Mouse (Mus musculus): ENCODE measurements around the gene Bcl10. TPM values are rescaled to one million over a fixed set of nuclear protein-coding genes. Genes with fewer than 3 reads are reported as not detected.
"Not testable (repeated sequence)": the region's sequence is repeated elsewhere in the genome, so short reads cannot be mapped to it uniquely, and the experiment has no call there.

The Bcl10 gene
- polyA plus RNA-seq, 1 experiment from 2014 or later: 38.2 TPM

DNA sequence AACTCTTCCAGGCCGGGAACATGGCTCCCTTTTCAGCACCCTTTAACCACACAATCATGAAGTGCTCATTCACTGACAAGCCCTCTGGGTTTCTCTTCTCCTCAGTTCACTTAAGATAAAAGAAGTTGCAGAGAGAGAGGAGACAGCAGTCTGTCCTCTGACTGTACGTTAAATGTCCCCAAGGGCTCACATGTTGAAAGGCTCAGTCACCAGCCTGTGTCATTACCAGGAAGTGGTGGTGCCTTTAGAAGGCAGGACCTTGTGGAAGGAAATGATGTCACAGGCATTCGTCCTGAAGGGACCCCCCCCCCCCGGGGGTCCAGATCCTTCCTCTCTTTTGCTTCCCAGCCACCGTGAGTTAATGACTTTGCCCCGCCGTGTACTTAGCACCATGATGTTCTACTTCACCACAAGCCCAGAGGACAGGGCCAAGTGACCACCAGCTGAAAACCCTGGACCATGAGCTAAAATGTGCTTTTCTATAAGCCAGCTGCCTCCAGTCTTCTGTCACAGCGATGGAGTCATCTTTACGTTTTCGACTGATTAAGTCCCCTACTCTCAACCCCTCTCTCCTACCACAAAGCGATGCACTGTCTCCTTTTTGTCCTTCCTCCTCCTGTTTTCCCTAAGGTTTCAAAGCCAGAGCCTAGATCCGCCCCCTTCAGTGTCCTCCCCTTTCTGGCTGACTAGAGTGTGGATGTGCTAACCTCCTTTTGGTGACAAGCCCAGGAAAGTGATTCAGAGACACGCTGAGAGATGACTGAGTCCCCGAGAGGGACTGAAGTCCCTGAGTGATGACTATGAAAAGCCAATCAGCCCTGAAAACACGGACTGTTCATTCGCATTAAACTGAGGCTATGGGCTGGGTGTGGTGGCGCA is 28.9 kb downstream of the Bcl10 start:
- Histone ChIP-seq H3K4me1 (replicated peaks) (peaks cover 33% of the 10 kb centered on the region), H3K9me3 (replicated peaks) (no peaks in the 10 kb centered on the region), H3K9ac (no peak overlapping the region), H3K36me3 (no peaks in the 10 kb centered on the region), H3K4me2 (no peak overlapping the region), H3K27ac (peak overlapping the region; percentile 45), H3K27me3 (no peaks in the 10 kb centered on the region), H3K4me3 (no peak overlapping the region)
- ATAC-seq (replicated peaks; ENCODE audit: insufficient number of reproducible peaks, insufficient read depth, low FRiP score, low read depth): peak; percentile 33; the same call in 1 of the 2 replicates
- 51% methylated on average over 17 of the region's 17 CpGs for WGBS

DNA sequence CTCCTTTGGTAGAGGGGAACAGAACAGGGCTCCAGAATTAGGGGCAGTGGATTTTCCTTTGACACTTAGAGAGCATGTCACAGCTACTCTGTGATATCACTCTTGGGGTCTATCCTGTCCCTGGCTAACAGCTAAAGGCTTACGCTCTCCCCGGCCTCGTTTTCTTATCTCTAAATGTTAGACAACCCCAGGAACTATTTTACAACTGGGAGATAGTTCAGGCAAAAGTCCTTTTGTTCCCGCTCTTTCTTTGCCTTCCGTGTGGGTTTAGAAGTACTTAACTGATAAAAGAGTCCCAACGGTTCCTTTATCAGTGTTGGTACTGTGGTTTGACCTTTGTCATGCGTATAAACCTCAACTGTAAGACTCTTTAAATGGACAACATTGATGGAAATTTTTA is 30.3 kb downstream of the Bcl10 start:
- Histone ChIP-seq H3K4me3 (no peak overlapping the region), H3K4me1 (replicated peaks) (peaks cover 24% of the 10 kb centered on the region), H3K27ac (peak overlapping the region; percentile 31), H3K9me3 (replicated peaks) (no peaks in the 10 kb centered on the region), H3K9ac (no peak overlapping the region), H3K36me3 (no peaks in the 10 kb centered on the region), H3K27me3 (no peaks in the 10 kb centered on the region), H3K4me2 (no peak overlapping the region)
- no peak for ATAC-seq (replicated peaks; ENCODE audit: insufficient number of reproducible peaks, insufficient read depth, low FRiP score, low read depth)
- 23% methylated on average over 7 of the region's 7 CpGs for WGBS

DNA sequence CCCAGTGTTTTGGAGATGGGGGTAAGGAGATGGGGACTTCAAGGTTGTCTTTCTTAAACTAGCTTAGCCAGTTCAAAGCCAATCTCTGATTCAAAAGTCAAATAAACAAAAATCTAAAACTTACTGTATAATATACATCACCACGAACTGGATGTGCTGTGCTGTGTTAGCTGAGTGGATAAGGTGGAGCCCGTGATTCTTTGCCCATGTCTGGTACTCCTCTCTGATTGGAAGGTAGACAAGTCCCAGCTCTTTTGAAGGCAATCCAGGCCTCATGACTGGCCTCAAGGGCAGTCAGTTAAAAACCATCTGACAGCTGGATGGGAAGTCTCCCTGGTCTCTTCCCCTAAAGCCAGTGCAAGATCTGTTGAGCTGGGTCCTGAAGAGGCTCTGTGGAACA is 30.8 kb downstream of the Bcl10 start:
- H3K9me3 ChIP-seq (replicated peaks): 0 out of 2 replicates have a peak, but pooled peaks cover 3% of the 10 kb centered on the region
- H3K27ac ChIP-seq: no peak overlapping the region
- no peak overlapping the region for H3K9ac ChIP-seq
- no peak for ATAC-seq (replicated peaks; ENCODE audit: insufficient number of reproducible peaks, insufficient read depth, low FRiP score, low read depth)
- no peaks in the 10 kb centered on the region for H3K27me3 ChIP-seq
- peaks cover 24% of the 10 kb centered on the region for H3K4me1 ChIP-seq (replicated peaks)
- no peak overlapping the region for H3K4me3 ChIP-seq
- 75% methylated on average over 2 of the region's 2 CpGs for WGBS
- no peaks in the 10 kb centered on the region for H3K36me3 ChIP-seq
- no peak overlapping the region for H3K4me2 ChIP-seq

GRCm38 (mm10) chr3:145959824-145960223 is 37.2 kb downstream of the Bcl10 start:
- ATAC-seq (replicated peaks; ENCODE audit: insufficient number of reproducible peaks, insufficient read depth, low FRiP score, low read depth): no peak
- Histone ChIP-seq H3K27ac (peak overlapping the region; percentile 65), H3K36me3 (no peaks in the 10 kb centered on the region), H3K9me3 (replicated peaks) (0 out of 2 replicates have a peak, but pooled peaks cover 3% of the 10 kb centered on the region), H3K27me3 (no peaks in the 10 kb centered on the region), H3K9ac (no peak overlapping the region), H3K4me1 (replicated peaks) (peaks cover 31% of the 10 kb centered on the region), H3K4me2 (no peak overlapping the region), H3K4me3 (no peak overlapping the region)
- 13% methylated on average over 1 of the region's 1 CpGs for WGBS

- H3K4me3 ChIP-seq: no peak overlapping the region
- H3K27ac ChIP-seq: peak overlapping the region; percentile 93
- no peaks in the 10 kb centered on the region for H3K36me3 ChIP-seq
- H3K9ac ChIP-seq: no peak overlapping the region
- no peak for ATAC-seq (replicated peaks; ENCODE audit: insufficient number of reproducible peaks, insufficient read depth, low FRiP score, low read depth)
- 0 out of 2 replicates have a peak, but pooled peaks cover 3% of the 10 kb centered on the region for H3K9me3 ChIP-seq (replicated peaks)
- 39% methylated on average over 9 of the region's 9 CpGs for WGBS
- H3K27me3 ChIP-seq: no peaks in the 10 kb centered on the region
- H3K4me1 ChIP-seq (replicated peaks): peaks cover 46% of the 10 kb centered on the region
- H3K4me2 ChIP-seq: no peak overlapping the region
Measured at GRCm38 (mm10) chr3:145962411-145962810, 39.8 kb downstream of the Bcl10 start.

- 16% methylated on average over 31 of the region's 31 CpGs for WGBS
- no peaks in the 10 kb centered on the region for H3K36me3 ChIP-seq
- no peaks in the 10 kb centered on the region for H3K27me3 ChIP-seq
- H3K9me3 ChIP-seq (replicated peaks): 0 out of 2 replicates have a peak, but pooled peaks cover under 1% of the 10 kb centered on the region
- H3K4me1 ChIP-seq (replicated peaks): peaks cover 46% of the 10 kb centered on the region
- H3K4me2 ChIP-seq: peak overlapping the region; percentile 54
- peak overlapping the region; percentile 93 for H3K27ac ChIP-seq
- peak overlapping the region; percentile 24 for H3K4me3 ChIP-seq
- H3K9ac ChIP-seq: peak overlapping the region; percentile 44
- peak; percentile 51 for ATAC-seq (replicated peaks; ENCODE audit: insufficient number of reproducible peaks, insufficient read depth, low FRiP score, low read depth)
Measured at GRCm38 (mm10) chr3:145963101-145964017, 40.8 kb downstream of the Bcl10 start.

DNA sequence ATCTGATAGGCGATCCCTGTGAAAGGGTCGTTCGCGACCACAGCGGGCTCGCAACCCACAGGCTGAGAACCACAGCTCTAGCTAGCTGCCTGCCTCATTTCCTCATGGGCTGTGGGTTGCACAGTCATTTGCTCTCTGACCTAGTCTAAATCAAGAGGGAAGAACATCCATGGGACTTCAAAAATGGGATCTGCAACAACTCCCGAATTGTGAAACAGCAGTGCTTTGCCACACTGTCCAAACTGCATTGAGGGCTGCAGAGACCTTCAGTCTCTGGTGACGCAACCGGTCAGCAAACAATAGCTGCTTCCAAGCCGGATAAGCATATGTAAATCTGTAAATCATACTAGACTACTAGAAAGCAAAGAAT is 41.4 kb downstream of the Bcl10 start:
- Histone ChIP-seq H3K36me3 (no peaks in the 10 kb centered on the region), H3K9ac (peak overlapping the region; percentile 44; the same call in 1 of the 2 replicates), H3K9me3 (replicated peaks) (no peaks in the 10 kb centered on the region), H3K4me3 (no peak overlapping the region), H3K27ac (peak overlapping the region; percentile 93), H3K27me3 (no peaks in the 10 kb centered on the region), H3K4me1 (replicated peaks) (peaks cover 49% of the 10 kb centered on the region), H3K4me2 (peak overlapping the region; percentile 54)
- peak; percentile 16; the same call in 1 of the 2 replicates for ATAC-seq (replicated peaks; ENCODE audit: insufficient number of reproducible peaks, insufficient read depth, low FRiP score, low read depth)
- 21% methylated on average over 10 of the region's 10 CpGs for WGBS

DNA sequence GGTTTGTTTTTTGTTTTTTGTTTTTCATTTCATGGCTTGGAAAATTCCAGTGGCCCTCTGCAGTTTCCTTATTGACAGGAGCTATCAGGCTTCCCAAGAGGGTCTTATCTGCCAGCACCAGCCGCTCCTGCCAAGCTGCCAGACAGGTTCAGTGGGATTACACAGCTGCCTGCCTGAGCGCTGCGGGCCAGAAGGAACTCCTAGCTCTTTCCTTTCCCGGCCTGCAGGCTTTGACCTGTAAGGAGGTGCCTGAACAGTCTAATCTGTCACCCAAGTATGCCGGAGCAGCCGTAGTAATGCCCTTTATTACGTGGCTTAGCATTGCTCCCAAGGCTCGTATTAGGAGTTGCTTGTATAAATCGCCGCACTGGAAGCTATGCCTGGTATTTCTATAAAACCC is 41.9 kb downstream of the Bcl10 start:
- Histone ChIP-seq H3K27me3 (no peaks in the 10 kb centered on the region), H3K4me3 (no peak overlapping the region), H3K4me2 (peak overlapping the region; percentile 54), H3K36me3 (no peaks in the 10 kb centered on the region), H3K9me3 (replicated peaks) (no peaks in the 10 kb centered on the region), H3K27ac (peak overlapping the region; percentile 93), H3K9ac (no peak overlapping the region), H3K4me1 (replicated peaks) (peaks cover 53% of the 10 kb centered on the region)
- ATAC-seq (replicated peaks; ENCODE audit: insufficient number of reproducible peaks, insufficient read depth, low FRiP score, low read depth): peak; percentile 80
- WGBS: 5% methylated on average over 10 of the region's 10 CpGs

GRCm38 (mm10) chr3:145965583-145965982 is 43.0 kb downstream of the Bcl10 start:
- not testable (repeated sequence) for H3K4me3 ChIP-seq; H3K4me2 ChIP-seq; ATAC-seq (replicated peaks; ENCODE audit: insufficient number of reproducible peaks, insufficient read depth, low FRiP score, low read depth); H3K9me3 ChIP-seq (replicated peaks); H3K27me3 ChIP-seq; H3K9ac ChIP-seq; H3K36me3 ChIP-seq
- 70% methylated on average over 3 of the region's 3 CpGs for WGBS
- Histone ChIP-seq H3K4me1 (replicated peaks) (peaks cover 52% of the 10 kb centered on the region), H3K27ac (peak overlapping the region; percentile 93)

GRCm38 (mm10) chr3:145966806-145967205 is 44.2 kb downstream of the Bcl10 start:
- no peak overlapping the region for H3K4me3 ChIP-seq
- peaks cover 59% of the 10 kb centered on the region for H3K4me1 ChIP-seq (replicated peaks)
- H3K4me2 ChIP-seq: no peak overlapping the region
- no peak overlapping the region for H3K9ac ChIP-seq
- H3K27ac ChIP-seq: peak overlapping the region; percentile 93
- no peak; the same call in 1 of the 2 replicates for ATAC-seq (replicated peaks; ENCODE audit: insufficient number of reproducible peaks, insufficient read depth, low FRiP score, low read depth)
- no peaks in the 10 kb centered on the region for H3K36me3 ChIP-seq
- no peaks in the 10 kb centered on the region for H3K27me3 ChIP-seq
- 36% methylated on average over 5 of the region's 5 CpGs for WGBS
- H3K9me3 ChIP-seq (replicated peaks): no peaks in the 10 kb centered on the region

GRCm38 (mm10) chr3:145969031-145969501 is 46.5 kb downstream of the Bcl10 start:
- H3K4me2 ChIP-seq: 0 out of 2 replicates have a peak overlapping the region, but pooled peaks have one; percentile 24
- peak overlapping the region; percentile 56 for H3K27ac ChIP-seq
- peaks cover 44% of the 10 kb centered on the region for H3K4me1 ChIP-seq (replicated peaks)

More at GRCm38 (mm10) chr3:145969031-145969501, 46.5 kb downstream of the Bcl10 start:
- no peaks in the 10 kb centered on the region for H3K27me3 ChIP-seq
- WGBS: 45% methylated on average over 14 of the region's 14 CpGs
- no peak for ATAC-seq (replicated peaks; ENCODE audit: insufficient number of reproducible peaks, insufficient read depth, low FRiP score, low read depth)
- H3K36me3 ChIP-seq: no peaks in the 10 kb centered on the region
- no peak overlapping the region for H3K9ac ChIP-seq
- peaks cover 2% of the 10 kb centered on the region for H3K9me3 ChIP-seq (replicated peaks)
- no peak overlapping the region for H3K4me3 ChIP-seq

Data from heart, embryonic 15.5 days (tissue).